Mouse (Mus musculus) thymus, adult 2 months (tissue): ENCODE data around the gene Kpnb1. TPM values are rescaled to one million over a fixed set of nuclear protein-coding genes. Genes with fewer than 3 reads are reported as not detected.

Experiments used
- DNase-seq: peaks from one replicate; pipeline ENCODE4 v3.0.0; 2021
- H3K27ac ChIP-seq: fragments of 200-500 bp; 2 replicates; pipeline ENCODE4 v1.5.1; 2012; ENCODE audit warnings: low read length, control low read depth; ENCODE audit not compliant: control insufficient read depth, insufficient read depth
- H3K27me3 ChIP-seq: fragments of 200-500 bp; 2 replicates; pipeline ENCODE4 v1.6.1; 2012; ENCODE audit warnings: mild to moderate bottlenecking, low read length, moderate library complexity, mixed read lengths; ENCODE audit not compliant: control insufficient read depth, insufficient read depth
- H3K36me3 ChIP-seq: fragments of 200-500 bp; 2 replicates; pipeline ENCODE4 v1.6.1; 2012; ENCODE audit warnings: mild to moderate bottlenecking, low read length, moderate library complexity; ENCODE audit not compliant: control insufficient read depth, insufficient read depth
- H3K4me1 ChIP-seq: fragments of 200-500 bp; replicated peaks from 2 replicates; pipeline ENCODE4 v1.6.1; 2012; ENCODE audit warnings: low read length; ENCODE audit not compliant: control insufficient read depth, insufficient read depth
- H3K4me3 ChIP-seq: fragments of 200-500 bp; 2 replicates; pipeline ENCODE4 v1.5.1; 2012; ENCODE audit warnings: mild to moderate bottlenecking, low read length, control low read depth, moderate library complexity; ENCODE audit not compliant: control insufficient read depth, insufficient read depth
- CTCF ChIP-seq: fragments of 200-500 bp; IDR thresholded peaks from 2 replicates; pipeline ENCODE4 v1.5.1; 2012; ENCODE audit warnings: mild to moderate bottlenecking, control low read depth, low read length, moderate library complexity, borderline replicate concordance; ENCODE audit not compliant: control insufficient read depth, poor library complexity, insufficient read depth; ENCODE audit errors: extremely low read depth
- POLR2A ChIP-seq: fragments of 200-500 bp; IDR thresholded peaks from 2 replicates; pipeline ENCODE4 v1.6.1; 2012; ENCODE audit warnings: mild to moderate bottlenecking, low read length, control low read depth, moderate library complexity; ENCODE audit not compliant: control insufficient read depth, poor library complexity, insufficient read depth; ENCODE audit errors: extremely low read depth
- WGBS: fragments of 180-500 bp; shearing (Covaris S2); methylation state at CpG from one replicate; pipeline ENCODE4 v1.1.7; 2018; 5-methylcytosine and 5-hydroxymethylcytosine counted together
- polyA plus RNA-seq: library from polyadenylated mRNA; depleted of rRNA; stranded (reverse); fragments of >200 nt; gene quantifications from 2 replicates; pipeline ENCODE4 v1.2.3, GENCODE M21; 2012

Kpnb1 gene
- polyA plus RNA-seq, 1 experiment = 60.8 TPM

GRCm38 (mm10) chr11:97128956-97129355 is 58.7 kb downstream of the Kpnb1 start:
- H3K4me3 ChIP-seq = no peak overlapping the region
- TF ChIP-seq POLR2A (no peak), CTCF (no peak)
- no peak overlapping the region for H3K27ac ChIP-seq
- peaks cover 24% of the 10 kb centered on the region for H3K4me1 ChIP-seq
- no peaks in the 10 kb centered on the region for H3K27me3 ChIP-seq
- WGBS = 13% methylated on average over 3 of the region's 3 CpGs
- DNase-seq = no peak
- H3K36me3 ChIP-seq = no peaks in the 10 kb centered on the region

DNA sequence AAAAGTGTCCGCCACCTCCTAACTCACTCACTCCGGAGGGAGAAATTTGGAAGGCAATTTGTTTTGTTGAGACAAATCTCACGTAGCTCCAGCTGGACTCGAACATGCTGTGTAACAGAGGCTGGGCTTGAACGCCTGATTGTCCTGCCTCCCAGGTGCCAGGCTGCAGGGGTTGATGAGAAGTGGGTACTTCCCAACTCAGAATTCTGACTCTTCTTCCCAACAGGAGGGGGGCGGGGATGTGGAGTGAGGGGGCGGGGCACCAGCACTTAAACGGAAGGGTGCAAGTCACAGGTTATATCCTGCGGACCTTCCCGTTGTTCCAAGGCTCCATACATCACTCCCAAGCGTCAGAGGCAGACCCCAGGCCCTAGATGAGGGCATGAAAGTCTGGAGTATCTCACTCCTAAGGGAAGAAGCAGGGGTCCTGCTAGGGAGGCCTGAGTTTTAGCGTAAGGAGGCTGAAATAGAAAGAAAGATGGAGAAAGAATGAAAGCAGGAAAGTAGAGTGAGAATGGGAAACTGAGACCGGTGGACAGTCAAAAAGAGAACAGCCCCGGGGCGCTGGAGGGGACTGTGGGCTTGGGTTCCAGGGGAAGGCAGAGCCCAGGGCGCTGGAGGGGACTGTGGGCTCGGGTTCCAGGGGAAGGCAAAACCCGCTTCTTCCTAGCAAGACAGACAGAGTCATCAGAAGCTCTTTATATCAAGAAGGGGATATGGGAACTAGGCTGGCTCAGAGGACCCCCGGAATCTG is 60.0 kb downstream of the Kpnb1 start:
- H3K27me3 ChIP-seq = no peaks in the 10 kb centered on the region
- no peak for DNase-seq
- peaks cover 24% of the 10 kb centered on the region for H3K4me1 ChIP-seq
- TF ChIP-seq POLR2A (no peak), CTCF (no peak)
- no peaks in the 10 kb centered on the region for H3K36me3 ChIP-seq
- H3K4me3 ChIP-seq = peak overlapping the region; percentile 46
- no peak overlapping the region for H3K27ac ChIP-seq
- WGBS = 48% methylated on average over 19 of the region's 19 CpGs

DNA sequence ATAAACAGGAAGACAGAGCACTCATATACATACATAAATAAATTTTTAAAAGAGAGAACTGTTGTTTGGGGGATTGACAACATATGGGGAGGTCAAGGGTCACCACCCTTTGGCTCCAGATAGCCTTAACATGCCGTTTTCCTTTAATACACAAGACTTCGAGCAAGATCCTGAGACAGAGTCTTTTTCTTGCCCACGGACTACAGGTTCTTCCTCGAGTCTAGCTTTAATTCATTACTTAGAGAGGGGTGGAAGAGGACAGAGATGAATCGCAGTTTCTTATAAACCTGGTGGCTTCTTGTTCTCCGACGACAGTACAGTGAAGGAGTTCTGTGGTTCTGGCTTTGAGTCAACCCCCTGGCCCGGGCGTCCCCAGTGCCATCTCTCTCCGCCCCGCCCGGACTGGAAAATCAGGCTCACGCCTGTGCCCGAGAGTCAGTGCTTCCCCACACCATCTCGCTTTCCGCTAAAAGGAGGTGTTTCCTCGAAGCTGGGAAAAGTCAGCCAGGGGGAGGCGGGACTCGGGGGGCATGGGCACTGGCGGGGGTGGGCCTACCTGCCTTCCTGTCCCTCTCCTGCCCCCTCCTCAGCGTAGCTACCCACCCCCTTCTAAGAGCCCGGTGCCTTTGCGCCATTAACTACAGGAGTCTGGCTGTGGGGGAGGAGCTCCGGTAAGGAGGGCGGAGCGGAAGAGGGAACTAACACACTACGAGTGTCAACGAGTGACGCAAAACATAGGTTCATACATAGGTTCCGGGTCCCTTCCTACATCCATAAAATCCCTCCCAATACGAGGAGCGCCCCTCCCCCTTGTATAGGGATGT is 60.8 kb downstream of the Kpnb1 start:
- peak; percentile 72 for DNase-seq

GRCm38 (mm10) chr11:97124266-97125036 is 63.2 kb downstream of the Kpnb1 start:
- DNase-seq = no peak
- H3K36me3 ChIP-seq = no peaks in the 10 kb centered on the region
- TF ChIP-seq CTCF (no peak), POLR2A (no peak)
- H3K27me3 ChIP-seq = no peaks in the 10 kb centered on the region
- peaks cover 19% of the 10 kb centered on the region for H3K4me1 ChIP-seq
- no peak overlapping the region for H3K4me3 ChIP-seq
- no peak overlapping the region for H3K27ac ChIP-seq
- WGBS = 87% methylated on average over 10 of the region's 10 CpGs

More for the DNA sequence above, 60.8 kb downstream of the Kpnb1 start:
- no peaks in the 10 kb centered on the region for H3K27me3 ChIP-seq
- no peak overlapping the region for H3K27ac ChIP-seq
- H3K36me3 ChIP-seq = no peaks in the 10 kb centered on the region
- TF ChIP-seq POLR2A (no peak), CTCF (no peak)
- H3K4me1 ChIP-seq = peaks cover 24% of the 10 kb centered on the region
- WGBS = 4% methylated on average over 32 of the region's 32 CpGs
- peak overlapping the region; percentile 46 for H3K4me3 ChIP-seq

GRCm38 (mm10) chr11:97123282-97123890 is 64.3 kb downstream of the Kpnb1 start:
- H3K27me3 ChIP-seq = no peaks in the 10 kb centered on the region
- H3K4me1 ChIP-seq = peaks cover 11% of the 10 kb centered on the region
- TF ChIP-seq POLR2A (no peak), CTCF (no peak)
- H3K4me3 ChIP-seq = no peak overlapping the region
- H3K27ac ChIP-seq = no peak overlapping the region
- no peak for DNase-seq
- no peaks in the 10 kb centered on the region for H3K36me3 ChIP-seq
- 44% methylated on average over 11 of the region's 11 CpGs for WGBS
